Mouse (Mus musculus) MEL (cell line): ENCODE measurements at regions not wholly inside any gene's neighbourhood (a gene's known extent, or its start where the extent isn't known, plus 50 kb on each side); places are given as distances from the start of the nearest gene placed in this dataset.

ENCODE experiments used
- DNase-seq: peaks from one replicate; pipeline ENCODE4 v3.0.0; 2011; ENCODE audit warnings: low read depth, low spot score
- H3K27ac ChIP-seq: 2 replicates; pipeline ENCODE4 v1.5.1; 2012; ENCODE audit warnings: low read depth, mild to moderate bottlenecking, control low read depth, low read length, moderate library complexity; ENCODE audit not compliant: control insufficient read depth
- H3K27me3 ChIP-seq, 2 experiments: fragments of 150-350 bp in 1 of 2; sonication (generic) in 1 of 2; 2 replicates each; pipeline ENCODE4 v1.6.1; 2012; ENCODE audit warnings: low read length in 2 of 2, mild to moderate bottlenecking in 2 of 2, improper control_type of control experiment in 1 of 2, moderate library complexity in 1 of 2; ENCODE audit not compliant: insufficient read depth in 2 of 2, control insufficient read depth in 1 of 2
- H3K36me3 ChIP-seq, 2 experiments: 2 replicates each; pipeline ENCODE4 v1.6.1; 2012 to 2014; ENCODE audit warnings: low read length in 2 of 2, improper control_type of control experiment in 1 of 2, inconsistent platforms in 1 of 2, mild to moderate bottlenecking in 1 of 2; ENCODE audit not compliant: insufficient read depth in 2 of 2, control insufficient read depth in 1 of 2
- H3K4me1 ChIP-seq, 2 experiments: fragments of 150-350 bp in 1 of 2; sonication (generic) in 1 of 2; 2 replicates each; pipeline ENCODE4 v1.6.1; 2012; ENCODE audit warnings: low read length in 2 of 2, improper control_type of control experiment in 1 of 2, mild to moderate bottlenecking in 1 of 2; ENCODE audit not compliant: insufficient read depth in 2 of 2, control insufficient read depth in 1 of 2
- H3K4me3 ChIP-seq, 2 experiments: fragments of 150-350 bp in 1 of 2; sonication (generic) in 1 of 2; 2 replicates each; pipeline ENCODE4 v1.5.1; 2012; ENCODE audit warnings: low read depth in 2 of 2, low read length in 2 of 2, mild to moderate bottlenecking in 2 of 2, moderate library complexity in 2 of 2, control low read depth in 1 of 2, improper control_type of control experiment in 1 of 2; ENCODE audit not compliant: control insufficient read depth in 1 of 2, insufficient read depth in 1 of 2
- H3K79me2 ChIP-seq: 2 replicates; pipeline ENCODE4 v1.6.1; 2012; ENCODE audit warnings: mild to moderate bottlenecking, low read length, moderate library complexity; ENCODE audit not compliant: control insufficient read depth, poor library complexity, insufficient read depth
- H3K9ac ChIP-seq: 2 replicates; pipeline ENCODE4 v1.6.1; 2012; ENCODE audit warnings: low read depth, mild to moderate bottlenecking, control low read depth, low read length, moderate library complexity; ENCODE audit not compliant: control insufficient read depth, poor library complexity, severe bottlenecking
- H3K9me3 ChIP-seq: fragments of 150-350 bp; sonication (generic); replicated peaks from 2 replicates; pipeline ENCODE4 v1.6.1; 2012; ENCODE audit warnings: mild to moderate bottlenecking, low read length, improper control_type of control experiment, moderate library complexity; ENCODE audit not compliant: insufficient read depth
- CHD1 ChIP-seq: IDR thresholded peaks from 2 replicates; pipeline ENCODE4 v1.6.1; 2012; ENCODE audit warnings: low read depth, mild to moderate bottlenecking, inconsistent platforms, low read length, improper control_type of control experiment
- CHD2 ChIP-seq: IDR thresholded peaks from 2 replicates; pipeline ENCODE4 v1.6.1; 2011; ENCODE audit warnings: low read length, improper control_type of control experiment
- CTCF ChIP-seq, 3 experiments: IDR thresholded peaks in 2 of 3; conservative IDR thresholded peaks in 1 of 3; 2 replicates each; pipeline ENCODE4 v1.5.1; 2011 to 2012; ENCODE audit warnings: low read length in 3 of 3, low read depth in 2 of 3, mild to moderate bottlenecking in 2 of 3, improper control_type of control experiment in 1 of 3, inconsistent platforms in 1 of 3, mixed read lengths in 1 of 3, moderate library complexity in 1 of 3; ENCODE audit not compliant: control insufficient read depth in 1 of 3, insufficient read depth in 1 of 3, poor library complexity in 1 of 3, severe bottlenecking in 1 of 3
- E2F4 ChIP-seq: IDR thresholded peaks from 2 replicates; pipeline ENCODE4 v1.6.1; 2011; ENCODE audit warnings: low read depth, low read length, improper control_type of control experiment, borderline replicate concordance
- ELF1 ChIP-seq: IDR thresholded peaks from 2 replicates; pipeline ENCODE4 v1.6.1; 2014; ENCODE audit warnings: low read depth, mild to moderate bottlenecking, inconsistent platforms, low read length, improper control_type of control experiment, moderate library complexity
- GABPA ChIP-seq: IDR thresholded peaks from 2 replicates; pipeline ENCODE4 v1.6.1; 2012; ENCODE audit warnings: low read depth, mild to moderate bottlenecking, inconsistent platforms, low read length, improper control_type of control experiment, moderate library complexity
- GATA1 ChIP-seq: IDR thresholded peaks from 2 replicates; pipeline ENCODE4 v1.6.1; 2011; ENCODE audit warnings: low read depth, low read length, improper control_type of control experiment
- KAT2A ChIP-seq: conservative IDR thresholded peaks from 2 replicates; pipeline ENCODE4 v1.6.1; 2012; ENCODE audit warnings: low read depth, low read length, improper control_type of control experiment, inconsistent platforms
- MAZ ChIP-seq: IDR thresholded peaks from 2 replicates; pipeline ENCODE4 v1.6.1; 2012; ENCODE audit warnings: low read depth, mild to moderate bottlenecking, inconsistent platforms, low read length, improper control_type of control experiment
- RAD21 ChIP-seq: IDR thresholded peaks from 2 replicates; pipeline ENCODE4 v1.6.1; 2011; ENCODE audit warnings: mild to moderate bottlenecking, low read depth, low read length, improper control_type of control experiment
- RCOR1 ChIP-seq: IDR thresholded peaks from 2 replicates; pipeline ENCODE4 v1.6.1; 2012; ENCODE audit warnings: low read depth, mild to moderate bottlenecking, inconsistent platforms, low read length, improper control_type of control experiment
- SIN3A ChIP-seq: IDR thresholded peaks from 2 replicates; pipeline ENCODE4 v1.6.1; 2012; ENCODE audit warnings: low read length, improper control_type of control experiment, inconsistent platforms
- TBP ChIP-seq: IDR thresholded peaks from 2 replicates; pipeline ENCODE4 v1.8.0; 2011; ENCODE audit warnings: low read depth, low read length, improper control_type of control experiment
- TCF12 ChIP-seq: IDR thresholded peaks from 2 replicates; pipeline ENCODE4 v1.6.1; 2014; ENCODE audit warnings: low read depth, mild to moderate bottlenecking, inconsistent platforms, low read length, improper control_type of control experiment, moderate library complexity
- ZC3H11A ChIP-seq: IDR thresholded peaks from 2 replicates; pipeline ENCODE4 v1.6.1; 2012; ENCODE audit warnings: low read depth, mild to moderate bottlenecking, inconsistent platforms, low read length, improper control_type of control experiment
- ZNF384 ChIP-seq: IDR thresholded peaks from 2 replicates; pipeline ENCODE4 v1.6.1; 2012; ENCODE audit warnings: low read depth, mild to moderate bottlenecking, inconsistent platforms, low read length, improper control_type of control experiment

DNA sequence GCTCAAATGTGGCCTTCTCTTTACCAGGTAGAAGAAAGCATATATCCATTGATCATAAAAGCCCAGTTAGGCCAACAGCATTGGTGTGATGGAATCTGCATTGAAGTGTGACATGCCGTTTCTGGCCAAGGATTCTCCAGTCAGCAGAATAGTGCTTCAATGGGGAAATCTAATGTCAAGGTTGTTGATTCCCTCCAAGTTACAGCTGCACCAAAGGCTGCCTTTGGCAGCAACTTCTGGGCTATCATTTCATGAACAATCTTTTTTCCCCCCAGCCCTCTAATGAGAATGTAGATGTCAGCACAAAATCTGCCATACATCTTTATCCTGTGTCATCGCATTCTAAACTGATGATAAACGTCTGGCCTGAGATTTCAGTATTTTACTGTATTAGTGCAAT is 149.2 kb upstream of the Etaa1 start:
- no peaks in the 10 kb centered on the region for H3K4me1 ChIP-seq
- no peak for DNase-seq
- H3K27ac ChIP-seq, result no peak overlapping the region
- TF ChIP-seq KAT2A, result no peak
- no peak for TF ChIP-seq RAD21
- no peak for TF ChIP-seq GABPA
- TF ChIP-seq CTCF (IDR thresholded peaks at IDR 0.05 in 2 of 3, conservative IDR thresholded peaks at IDR 0.05 in 1 of 3; ENCODE audit: control insufficient read depth in 1 of 3, insufficient read depth in 1 of 3, low read depth in 2 of 3, low read length in 3 of 3, poor library complexity in 1 of 3, severe bottlenecking in 1 of 3), result no peak
- no peak for TF ChIP-seq E2F4
- TF ChIP-seq CHD2, result no peak
- no peak for TF ChIP-seq ZC3H11A
- no peak for TF ChIP-seq SIN3A
- TF ChIP-seq TCF12, result no peak
- no peak for TF ChIP-seq GATA1
- no peak for TF ChIP-seq TBP
- no peak for TF ChIP-seq RCOR1
- TF ChIP-seq ELF1, result no peak
- no peak overlapping the region for H3K4me3 ChIP-seq
- H3K79me2 ChIP-seq, result no peaks in the 10 kb centered on the region
- H3K27me3 ChIP-seq, result no peaks in the 10 kb centered on the region; a peak in 1 of 4 replicates
- H3K36me3 ChIP-seq, result no peaks in the 10 kb centered on the region
- H3K9me3 ChIP-seq, result no peaks in the 10 kb centered on the region
- H3K9ac ChIP-seq, result no peak overlapping the region

DNA sequence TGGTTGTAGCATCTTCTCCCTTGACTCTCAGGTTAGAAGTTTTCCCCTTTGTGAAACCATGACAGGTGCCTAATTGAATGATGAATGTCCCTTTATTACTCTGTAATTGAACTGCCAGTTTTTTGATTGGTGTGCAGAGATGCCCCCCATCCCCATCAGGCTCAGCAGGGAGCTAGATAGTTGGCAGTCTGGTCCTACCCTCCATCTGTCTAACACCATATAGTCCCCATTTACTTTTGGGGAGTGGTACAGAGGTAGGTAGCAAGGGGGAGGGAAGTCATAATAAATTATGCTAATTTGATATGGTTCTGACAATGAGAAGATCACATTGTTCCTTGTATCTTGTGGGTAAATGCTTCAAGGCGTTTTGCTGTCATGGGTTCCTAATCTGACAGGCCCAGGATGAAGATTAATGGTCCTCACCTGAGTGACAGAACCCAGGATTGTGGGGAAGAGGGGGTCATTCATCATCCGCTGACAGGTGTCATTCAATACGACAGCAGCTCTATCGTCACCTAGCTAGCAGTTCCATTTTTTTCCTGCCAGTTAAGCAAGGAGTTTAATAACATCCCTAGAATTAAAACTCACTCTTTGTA is 122.3 kb upstream of the Etaa1 start:
- Histone ChIP-seq H3K27ac (no peak overlapping the region), H3K4me3 (no peak overlapping the region), H3K9me3 (no peaks in the 10 kb centered on the region), H3K27me3 (no peaks in the 10 kb centered on the region; a peak in 1 of 4 replicates), H3K9ac (no peak overlapping the region), H3K36me3 (no peaks in the 10 kb centered on the region), H3K79me2 (no peaks in the 10 kb centered on the region), H3K4me1 (no peaks in the 10 kb centered on the region)
- no peak for DNase-seq
- TF ChIP-seq CHD1 (no peak), MAZ (no peak), CTCF (IDR thresholded peaks at IDR 0.05 in 2 of 3, conservative IDR thresholded peaks at IDR 0.05 in 1 of 3; ENCODE audit: control insufficient read depth in 1 of 3, insufficient read depth in 1 of 3, low read depth in 2 of 3, low read length in 3 of 3, poor library complexity in 1 of 3, severe bottlenecking in 1 of 3) (no peak), ZNF384 (no peak)
